Mouse (Mus musculus): ENCODE results near the gene 2210418O10Rik. TPM values are rescaled to one million over a fixed set of nuclear protein-coding genes. Genes with fewer than 3 reads are reported as not detected.
"Not testable (repeated sequence)": the region's sequence is repeated elsewhere in the genome, so short reads cannot be mapped to it uniquely, and the experiment has no call there.

Gene 2210418O10Rik
- polyA plus RNA-seq (2016; fragmentation: Nextera tagmentation; extraction: Ambion mirVana), result 12.1 and 14.0 TPM in 2 replicates

GRCm38 (mm10) chr2:176226269-176226668 lies at the start of gene 2210418O10Rik:
2210418O10Rik (plus strand) TSS chr2:176226569.
- H3K9me3 ChIP-seq (replicated peaks); H3K36me3 ChIP-seq; H3K4me3 ChIP-seq; DNase-seq (ENCODE audit: low spot score); H3K27ac ChIP-seq (replicated peaks); H3K27me3 ChIP-seq (ENCODE audit: low read depth, poor library complexity, severe bottlenecking); H3K4me1 ChIP-seq: not testable (repeated sequence)
- WGBS, result no CpG with 5 or more reads among the region's 2 CpGs

DNA sequence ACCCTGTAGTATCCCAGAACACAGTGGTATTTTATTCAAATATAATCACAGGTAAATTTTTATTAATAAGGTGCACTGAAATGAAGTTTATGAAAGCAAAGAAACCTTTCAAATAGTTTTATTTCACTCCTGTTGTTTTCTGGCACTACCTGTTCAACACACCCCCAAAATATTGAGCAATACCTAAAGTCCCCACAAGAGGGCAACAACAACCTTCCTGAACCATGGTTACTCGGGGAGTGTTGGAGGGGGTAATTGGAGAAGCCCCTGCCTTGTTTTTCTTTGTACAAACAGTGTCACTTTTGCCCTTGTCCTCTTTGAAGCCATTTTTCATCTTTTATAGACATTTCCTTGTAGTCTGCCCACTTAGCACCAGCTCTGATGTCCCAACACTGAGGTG lies 22.1 kb downstream of the 2210418O10Rik start:
- H3K36me3 ChIP-seq; H3K27me3 ChIP-seq (ENCODE audit: low read depth, poor library complexity, severe bottlenecking); H3K4me1 ChIP-seq; H3K9me3 ChIP-seq (replicated peaks); H3K27ac ChIP-seq (replicated peaks); H3K4me3 ChIP-seq; DNase-seq (ENCODE audit: low spot score): not testable (repeated sequence)
- WGBS, result no CpG with 5 or more reads among the region's 1 CpGs

Other genes with a start within 250 kb of the 2210418O10Rik start
- 1.5 and 1.9 TPM in 2 replicates for gene Gm2004, start 76.7 kb upstream of the 2210418O10Rik start, polyA plus RNA-seq (2016; fragmentation: Nextera tagmentation; extraction: Ambion mirVana)
- not detected in 2 replicates for gene Gm11009, start 92.9 kb downstream of the 2210418O10Rik start, polyA plus RNA-seq (2016; fragmentation: Nextera tagmentation; extraction: Ambion mirVana)
- gene Gm14435, start 197.0 kb downstream of the 2210418O10Rik start, polyA plus RNA-seq (2016; fragmentation: Nextera tagmentation; extraction: Ambion mirVana), result 9.8 and 10.5 TPM in 2 replicates